Mouse (Mus musculus) limb, embryonic 12.5 days (tissue): ENCODE measurements at regions not wholly inside any gene's neighbourhood (a gene's known extent, or its start where the extent isn't known, plus 50 kb on each side); places are given as distances from the start of the nearest gene placed in this dataset.

Experiments
- ATAC-seq: fragments of 200-750 bp; cut with Nextera tagmentation; 2 replicates; pipeline ENCODE4 v1.8.0; 2017; ENCODE audit warnings: low read depth, moderate TSS enrichment; ENCODE audit not compliant: insufficient number of reproducible peaks, insufficient read depth, low FRiP score, low TSS enrichment
- H3K27ac ChIP-seq: fragments of 300-500 bp; sonication (generic); 2 replicates; pipeline ENCODE4 v1.5.1; 2016; ENCODE audit warnings: mild to moderate bottlenecking, moderate library complexity
- H3K27me3 ChIP-seq: fragments of 300-500 bp; sonication (generic); 2 replicates; pipeline ENCODE4 v1.6.1; 2016; ENCODE audit warnings: mild to moderate bottlenecking, moderate library complexity
- H3K36me3 ChIP-seq: fragments of 300-500 bp; sonication (generic); 2 replicates; pipeline ENCODE4 v1.6.1; 2016; ENCODE audit warnings: mild to moderate bottlenecking, moderate library complexity
- H3K4me1 ChIP-seq: fragments of 300-500 bp; sonication (generic); replicated peaks from 2 replicates; pipeline ENCODE4 v1.6.1; 2016
- H3K4me2 ChIP-seq: fragments of 300-500 bp; sonication (generic); 2 replicates; pipeline ENCODE4 v1.6.1; 2016; ENCODE audit warnings: mild to moderate bottlenecking, moderate library complexity
- H3K4me3 ChIP-seq: fragments of 300-500 bp; sonication (generic); replicated peaks from 2 replicates; pipeline ENCODE4 v1.5.1; 2016; ENCODE audit warnings: mild to moderate bottlenecking
- H3K9ac ChIP-seq: fragments of 300-500 bp; sonication (generic); replicated peaks from 2 replicates; pipeline ENCODE4 v1.6.1; 2016; ENCODE audit warnings: mild to moderate bottlenecking, moderate library complexity
- H3K9me3 ChIP-seq: fragments of 300-500 bp; sonication (generic); 2 replicates; pipeline ENCODE4 v1.6.1; 2016; ENCODE audit warnings: mild to moderate bottlenecking, moderate library complexity
- WGBS: fragments of 180-500 bp; shearing (Covaris S2); methylation state at CpG from one replicate; pipeline ENCODE4 v1.1.7; 2016; 5-methylcytosine and 5-hydroxymethylcytosine counted together

GRCm38 (mm10) chr3:140127310-140127709 is 921.8 kb downstream of the Stpg2 start:
- H3K27me3 ChIP-seq, result no peaks in the 10 kb centered on the region
- WGBS, result 65% methylated on average over 3 of the region's 3 CpGs
- no peak for ATAC-seq
- H3K4me3 ChIP-seq, result no peak overlapping the region
- H3K4me2 ChIP-seq, result no peak overlapping the region
- H3K27ac ChIP-seq, result no peak overlapping the region
- no peaks in the 10 kb centered on the region for H3K36me3 ChIP-seq
- no peak overlapping the region for H3K9ac ChIP-seq
- peaks cover 4% of the 10 kb centered on the region for H3K4me1 ChIP-seq
- H3K9me3 ChIP-seq, result no peaks in the 10 kb centered on the region

- H3K4me3 ChIP-seq, result no peak overlapping the region
- 68% methylated on average over 8 of the region's 8 CpGs for WGBS
- no peak for ATAC-seq
- no peak overlapping the region for H3K27ac ChIP-seq
- no peak overlapping the region for H3K4me2 ChIP-seq
- H3K9ac ChIP-seq, result no peak overlapping the region
- no peaks in the 10 kb centered on the region for H3K27me3 ChIP-seq
- H3K36me3 ChIP-seq, result no peaks in the 10 kb centered on the region
- no peaks in the 10 kb centered on the region for H3K9me3 ChIP-seq
- peaks cover 4% of the 10 kb centered on the region for H3K4me1 ChIP-seq
Observed at GRCm38 (mm10) chr3:140129065-140129778, 923.7 kb downstream of the Stpg2 start.

DNA sequence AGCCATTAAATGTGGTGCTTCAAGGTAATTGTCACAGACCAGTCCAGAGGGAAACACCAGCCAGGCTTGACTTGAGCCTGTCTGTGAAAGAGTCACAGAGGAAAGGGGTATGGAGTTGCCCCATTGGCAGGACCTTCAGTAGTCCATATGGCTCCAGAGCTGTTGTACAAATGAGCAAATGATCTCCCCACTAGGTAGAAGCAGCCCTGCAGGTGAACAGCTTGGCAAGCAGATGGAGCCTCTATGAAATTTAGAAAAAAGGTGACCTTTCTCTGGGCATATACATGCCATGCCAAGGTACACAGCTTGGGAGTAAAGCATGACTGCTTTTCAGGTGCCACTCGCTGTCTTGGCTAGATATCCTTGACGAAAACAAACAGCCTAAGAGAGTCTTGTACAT is 938.4 kb downstream of the Stpg2 start:
- Histone ChIP-seq H3K36me3 (no peaks in the 10 kb centered on the region), H3K9ac (no peak overlapping the region), H3K4me1 (no peaks in the 10 kb centered on the region), H3K9me3 (no peaks in the 10 kb centered on the region), H3K27ac (no peak overlapping the region), H3K4me3 (no peak overlapping the region), H3K4me2 (no peak overlapping the region), H3K27me3 (no peaks in the 10 kb centered on the region)
- no peak for ATAC-seq
- 90% methylated on average over 2 of the region's 2 CpGs for WGBS

DNA sequence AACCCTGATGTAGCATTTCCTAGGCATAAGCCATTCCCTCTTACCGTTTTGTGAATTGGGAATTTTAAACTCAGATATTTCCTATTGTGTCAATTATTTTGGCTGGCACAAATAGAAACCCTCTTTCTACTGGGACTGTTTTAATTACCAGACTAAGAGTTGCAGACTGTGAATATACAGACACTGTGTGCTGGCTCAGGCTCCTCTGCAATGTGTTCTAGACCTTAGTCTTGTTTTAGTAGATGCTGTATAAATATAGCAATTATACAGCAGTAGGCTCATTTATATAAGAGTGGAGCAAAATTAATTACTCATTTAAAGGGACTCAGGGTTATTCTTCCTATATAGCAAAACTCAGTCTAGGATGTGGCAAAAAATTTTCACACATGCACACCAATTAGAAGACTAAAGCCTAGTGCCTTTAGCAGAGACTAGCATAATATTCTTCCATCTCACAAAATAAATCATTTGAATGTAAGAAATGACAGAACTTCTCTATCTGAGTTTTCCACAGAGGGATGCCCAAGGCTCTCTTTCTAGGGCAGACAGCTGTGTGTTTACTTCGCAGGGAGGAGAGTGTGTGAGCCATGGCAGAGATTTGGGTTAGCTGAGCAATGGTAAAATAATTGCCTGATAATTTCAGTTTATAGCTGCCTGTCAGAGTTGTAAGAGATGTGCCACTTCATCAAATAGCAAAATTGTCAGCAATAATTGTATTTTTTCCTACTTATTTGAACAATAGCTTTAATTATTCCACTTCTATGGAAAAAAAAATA is 941.9 kb downstream of the Stpg2 start:
- 82% methylated on average over 2 of the region's 2 CpGs for WGBS
- no peaks in the 10 kb centered on the region for H3K36me3 ChIP-seq
- H3K4me3 ChIP-seq, result no peak overlapping the region
- no peak overlapping the region for H3K27ac ChIP-seq
- no peaks in the 10 kb centered on the region for H3K9me3 ChIP-seq
- no peaks in the 10 kb centered on the region for H3K4me1 ChIP-seq
- no peak overlapping the region for H3K4me2 ChIP-seq
- ATAC-seq, result no peak
- no peaks in the 10 kb centered on the region for H3K27me3 ChIP-seq
- H3K9ac ChIP-seq, result no peak overlapping the region

- no peak for ATAC-seq
- Histone ChIP-seq H3K9me3 (no peaks in the 10 kb centered on the region), H3K9ac (no peak overlapping the region), H3K27me3 (no peaks in the 10 kb centered on the region), H3K4me3 (no peak overlapping the region), H3K36me3 (no peaks in the 10 kb centered on the region), H3K4me2 (no peak overlapping the region), H3K27ac (no peak overlapping the region), H3K4me1 (no peaks in the 10 kb centered on the region)
- 84% methylated on average over 7 of the region's 7 CpGs for WGBS
Observed at GRCm38 (mm10) chr3:140150530-140150951, 945.0 kb downstream of the Stpg2 start.

DNA sequence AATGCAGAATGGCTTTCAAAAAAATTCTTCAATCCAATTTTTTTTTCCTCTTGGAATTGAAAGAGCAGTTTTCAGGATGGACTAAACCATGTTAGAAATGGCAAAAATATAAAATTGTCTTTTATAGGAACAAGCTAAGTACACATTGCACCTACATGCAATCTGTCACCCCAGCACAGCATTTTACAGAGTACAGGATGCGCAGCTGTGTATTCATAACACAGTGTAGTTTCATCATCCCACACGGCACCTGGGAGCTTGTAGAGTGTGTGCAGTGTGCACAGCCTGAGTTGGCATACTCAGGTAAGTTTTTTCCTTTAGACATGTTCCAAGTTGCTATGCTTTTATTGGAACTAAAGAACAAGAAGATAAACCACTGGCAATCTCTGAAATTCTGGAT is 974.0 kb downstream of the Stpg2 start:
- no peaks in the 10 kb centered on the region for H3K36me3 ChIP-seq
- ATAC-seq, result no peak
- H3K4me3 ChIP-seq, result no peak overlapping the region
- H3K9ac ChIP-seq, result no peak overlapping the region
- H3K27ac ChIP-seq, result no peak overlapping the region
- no peaks in the 10 kb centered on the region for H3K27me3 ChIP-seq
- WGBS, result 84% methylated on average over 2 of the region's 2 CpGs
- no peaks in the 10 kb centered on the region for H3K4me1 ChIP-seq
- no peak overlapping the region for H3K4me2 ChIP-seq
- H3K9me3 ChIP-seq, result no peaks in the 10 kb centered on the region

- Histone ChIP-seq H3K9ac (no peak overlapping the region), H3K9me3 (no peaks in the 10 kb centered on the region), H3K27ac (no peak overlapping the region), H3K36me3 (no peaks in the 10 kb centered on the region), H3K27me3 (no peaks in the 10 kb centered on the region), H3K4me3 (no peak overlapping the region), H3K4me2 (no peak overlapping the region), H3K4me1 (no peaks in the 10 kb centered on the region)
- WGBS, result 86% methylated on average over 4 of the region's 4 CpGs
- no peak for ATAC-seq
Observed at GRCm38 (mm10) chr3:140182690-140183089, 977.2 kb downstream of the Stpg2 start.

DNA sequence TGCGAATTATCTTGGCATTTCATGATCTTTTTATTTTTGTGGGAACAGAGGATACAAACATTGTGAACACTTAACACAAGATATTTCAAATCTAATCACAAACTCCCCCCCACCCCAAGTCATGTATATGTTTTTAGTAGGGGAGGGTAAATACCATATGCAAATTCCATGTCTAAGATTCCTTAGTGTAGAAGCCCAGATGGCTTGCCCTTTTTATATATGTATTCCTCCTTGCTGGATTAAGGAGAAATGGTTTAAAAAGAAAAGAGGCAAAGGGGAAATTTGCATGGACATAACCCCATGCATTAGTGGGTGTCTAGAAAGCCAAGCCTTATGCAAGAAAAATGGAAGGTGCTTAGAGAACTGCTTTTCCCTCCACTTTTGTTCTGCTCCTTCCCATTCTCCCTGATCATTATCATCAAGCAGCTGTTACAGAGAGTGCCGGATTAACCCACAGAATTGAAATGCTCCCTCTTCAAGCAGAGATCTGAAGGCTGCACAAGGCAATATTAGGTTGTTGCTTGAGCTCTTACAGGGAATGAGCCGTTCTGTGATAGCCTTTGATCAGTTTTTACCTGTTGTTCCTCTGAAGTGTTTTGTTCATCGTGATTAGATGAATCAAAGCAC is 979.5 kb downstream of the Stpg2 start:
- 58% methylated on average over 4 of the region's 4 CpGs for WGBS
- H3K4me2 ChIP-seq, result no peak overlapping the region
- no peak overlapping the region for H3K27ac ChIP-seq
- H3K4me3 ChIP-seq, result no peak overlapping the region
- H3K36me3 ChIP-seq, result no peaks in the 10 kb centered on the region
- H3K27me3 ChIP-seq, result no peaks in the 10 kb centered on the region
- H3K4me1 ChIP-seq, result no peaks in the 10 kb centered on the region
- no peak for ATAC-seq
- no peaks in the 10 kb centered on the region for H3K9me3 ChIP-seq
- H3K9ac ChIP-seq, result no peak overlapping the region

- H3K36me3 ChIP-seq, result no peaks in the 10 kb centered on the region
- no peaks in the 10 kb centered on the region for H3K27me3 ChIP-seq
- no peaks in the 10 kb centered on the region for H3K9me3 ChIP-seq
- no peak for ATAC-seq
- H3K4me3 ChIP-seq, result no peak overlapping the region
- no peaks in the 10 kb centered on the region for H3K4me1 ChIP-seq
- H3K4me2 ChIP-seq, result no peak overlapping the region
- H3K9ac ChIP-seq, result no peak overlapping the region
- no peak overlapping the region for H3K27ac ChIP-seq
Observed at GRCm38 (mm10) chr3:140205914-140206313, 1000.4 kb downstream of the Stpg2 start.

GRCm38 (mm10) chr3:140221478-140221877 is 990.7 kb downstream of the Pdha2 start:
- no peaks in the 10 kb centered on the region for H3K36me3 ChIP-seq
- 81% methylated on average over 3 of the region's 3 CpGs for WGBS
- no peaks in the 10 kb centered on the region for H3K9me3 ChIP-seq
- no peak overlapping the region for H3K4me3 ChIP-seq
- no peak overlapping the region for H3K4me2 ChIP-seq
- no peaks in the 10 kb centered on the region for H3K4me1 ChIP-seq
- ATAC-seq, result no peak
- H3K27me3 ChIP-seq, result no peaks in the 10 kb centered on the region
- H3K9ac ChIP-seq, result no peak overlapping the region
- H3K27ac ChIP-seq, result no peak overlapping the region

DNA sequence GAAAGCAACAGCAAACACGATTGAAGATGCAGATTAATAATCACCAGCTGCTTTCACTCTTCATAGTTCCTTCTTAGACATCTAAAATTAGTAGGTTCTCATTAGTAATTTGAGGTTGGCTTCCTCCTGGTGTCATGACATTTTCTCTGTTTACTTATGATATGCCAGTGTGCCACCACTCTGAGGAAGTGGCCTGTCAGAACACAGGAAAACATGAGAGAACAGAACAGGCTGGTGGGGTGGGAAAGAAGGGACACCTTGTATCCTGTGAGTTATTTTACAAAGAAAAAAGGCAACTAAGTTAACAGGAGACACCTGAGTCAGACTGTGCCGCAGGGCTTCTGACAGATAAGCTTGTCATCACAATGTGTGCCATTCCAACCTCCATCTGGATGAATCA is 981.4 kb downstream of the Pdha2 start:
- Histone ChIP-seq H3K9ac (no peak overlapping the region), H3K4me1 (no peaks in the 10 kb centered on the region), H3K4me2 (no peak overlapping the region), H3K36me3 (no peaks in the 10 kb centered on the region), H3K9me3 (no peaks in the 10 kb centered on the region), H3K4me3 (no peak overlapping the region), H3K27me3 (no peaks in the 10 kb centered on the region), H3K27ac (no peak overlapping the region)
- 87% methylated on average over 2 of the region's 2 CpGs for WGBS
- ATAC-seq, result no peak
